Mouse (Mus musculus): ENCODE results near the gene 4933402N03Rik.

Gene 4933402N03Rik

GRCm38 (mm10) chr7:131146214-131146613 lies at the start of gene 4933402N03Rik:
Gene 4933402N03Rik, minus strand, starts transcription at chr7:131146314.
- DNase-seq (ENCODE audit: low spot score), result no peak

- no peak for DNase-seq (ENCODE audit: low spot score)
These were observed 41.9 kb upstream of the 4933402N03Rik start for GRCm38 (mm10) chr7:131187996-131188395.

GRCm38 (mm10) chr7:131187047-131187446 lies 40.9 kb upstream of the 4933402N03Rik start:
- DNase-seq (ENCODE audit: low spot score), result no peak

GRCm38 (mm10) chr7:131184339-131184738 lies 38.2 kb upstream of the 4933402N03Rik start:
- no peak for DNase-seq (ENCODE audit: low spot score)

- DNase-seq (ENCODE audit: low spot score), result peak; percentile 6
These were observed 36.6 kb upstream of the 4933402N03Rik start for GRCm38 (mm10) chr7:131182685-131183084.

GRCm38 (mm10) chr7:131174121-131174520 lies 28.0 kb upstream of the 4933402N03Rik start, which contains the start of gene 5430419D17Rik:
Gene 5430419D17Rik, plus strand, starts transcription at chr7:131174402.
- DNase-seq (ENCODE audit: low spot score), result no peak

- no peak for DNase-seq (ENCODE audit: low spot score)
These were observed 23.0 kb upstream of the 4933402N03Rik start for GRCm38 (mm10) chr7:131169099-131169498.

GRCm38 (mm10) chr7:131167771-131168170 lies 21.7 kb upstream of the 4933402N03Rik start:
- DNase-seq (ENCODE audit: low spot score), result no peak

- no peak for DNase-seq (ENCODE audit: low spot score)
These were observed 16.1 kb upstream of the 4933402N03Rik start for GRCm38 (mm10) chr7:131162251-131162650.

GRCm38 (mm10) chr7:131153044-131153443 lies 6.9 kb upstream of the 4933402N03Rik start:
- no peak for DNase-seq (ENCODE audit: low spot score)

GRCm38 (mm10) chr7:131150179-131150578 lies 4.1 kb upstream of the 4933402N03Rik start:
- no peak for DNase-seq (ENCODE audit: low spot score)

GRCm38 (mm10) chr7:131133181-131133580 lies 12.9 kb downstream of the 4933402N03Rik start:
- no peak for DNase-seq (ENCODE audit: low spot score)

- DNase-seq (ENCODE audit: low spot score), result no peak
These were observed 16.1 kb downstream of the 4933402N03Rik start for GRCm38 (mm10) chr7:131130021-131130420.

- no peak for DNase-seq (ENCODE audit: low spot score)
These were observed 23.8 kb downstream of the 4933402N03Rik start for GRCm38 (mm10) chr7:131122210-131122807.

GRCm38 (mm10) chr7:131114434-131114833 lies 31.7 kb downstream of the 4933402N03Rik start:
- no peak for DNase-seq (ENCODE audit: low spot score)

GRCm38 (mm10) chr7:131113676-131114075 lies 32.4 kb downstream of the 4933402N03Rik start:
- no peak for DNase-seq (ENCODE audit: low spot score)

GRCm38 (mm10) chr7:131112486-131112885 lies 33.6 kb downstream of the 4933402N03Rik start:
- peak; percentile 50 for DNase-seq (ENCODE audit: low spot score)
